Mouse (Mus musculus) right cerebral cortex, postnatal 25 days (tissue): ENCODE measurements at regions not wholly inside any gene's neighbourhood (a gene's known extent, or its start where the extent isn't known, plus 50 kb on each side); places are given as distances from the start of the nearest gene placed in this dataset.
A peak's percentile ranks its signal among the peaks of the same experiment; 100 is the strongest.

ENCODE experiments used
- DNase-seq: peaks from one replicate; pipeline ENCODE4 v3.0.0; 2022

DNA sequence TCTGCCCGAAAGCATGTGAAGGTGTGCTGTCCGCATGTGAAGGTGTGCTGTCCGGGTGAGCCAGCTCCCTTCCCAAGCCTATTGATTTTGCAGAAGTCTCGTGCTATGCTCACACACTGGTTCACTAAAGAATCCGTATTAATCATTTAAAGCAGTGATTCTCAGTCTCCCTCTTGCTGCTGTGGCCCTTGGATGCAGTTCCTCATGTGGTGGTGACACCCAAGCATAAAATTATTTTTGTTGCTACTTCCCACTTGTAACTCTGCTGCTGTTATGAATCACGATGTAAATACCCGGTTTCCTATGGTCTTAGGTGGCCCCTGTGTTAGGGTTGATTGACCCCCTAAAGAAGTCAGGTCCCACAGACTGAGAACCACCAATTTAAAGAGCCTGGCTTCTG is 55.7 kb upstream of the Emb start:
- no peak for DNase-seq

DNA sequence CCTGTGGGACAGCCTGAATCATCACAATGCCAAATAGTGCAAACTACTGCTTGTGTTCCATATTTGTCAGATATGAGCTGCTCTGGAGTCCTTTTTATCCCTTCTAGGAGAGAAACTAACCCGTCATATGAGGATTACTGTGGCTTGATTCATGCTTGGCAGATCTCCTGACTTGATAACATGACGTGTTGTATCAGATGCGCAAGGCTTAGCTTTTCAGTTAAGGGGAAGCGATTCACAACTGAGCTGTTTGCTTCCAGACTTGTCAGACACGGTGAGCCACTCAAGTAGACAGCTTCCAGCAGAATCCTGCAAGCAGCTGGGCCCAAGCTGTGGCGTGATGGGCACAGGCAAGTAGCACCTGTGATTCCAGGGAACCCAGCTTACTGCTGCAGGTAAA is 64.5 kb upstream of the Emb start:
- peak; percentile 5 for DNase-seq

DNA sequence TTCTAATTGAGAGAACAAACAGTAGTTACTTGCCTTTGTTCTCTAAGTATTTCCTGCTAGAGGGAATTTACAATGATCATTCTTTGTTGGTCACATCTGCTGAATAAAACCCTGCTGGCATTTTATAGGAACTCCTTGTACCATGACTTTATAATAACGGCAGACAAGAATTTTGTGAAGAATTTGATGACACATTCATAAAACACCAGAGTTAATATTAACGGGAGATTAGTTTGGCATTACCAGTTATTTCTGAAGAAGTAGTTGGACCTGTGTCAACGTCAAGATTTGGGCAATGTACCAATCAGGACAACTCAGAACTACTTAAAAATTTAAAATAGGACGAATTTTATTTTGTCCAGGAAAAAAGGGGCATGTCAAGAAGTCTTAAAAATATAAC is 65.1 kb upstream of the Emb start:
- no peak for DNase-seq

DNA sequence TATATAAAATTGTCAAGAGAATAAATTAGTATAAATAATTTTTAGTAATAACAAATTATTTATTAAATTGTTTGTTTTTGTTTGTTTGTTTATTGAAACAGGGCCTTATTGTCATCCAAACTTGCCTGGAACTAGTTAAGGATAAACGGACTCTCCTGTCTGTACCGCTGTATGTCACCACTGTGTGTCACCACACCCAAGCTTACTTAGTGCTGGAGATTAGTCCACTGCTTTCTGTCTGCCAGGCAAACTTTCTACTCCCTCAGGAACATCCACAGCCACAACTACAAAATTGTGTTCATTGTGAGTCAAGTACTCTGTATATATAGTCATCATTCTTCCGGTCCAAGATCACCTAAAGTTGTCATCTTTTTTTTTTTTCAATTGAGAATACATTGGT is 74.0 kb upstream of the Emb start:
- no peak for DNase-seq

DNA sequence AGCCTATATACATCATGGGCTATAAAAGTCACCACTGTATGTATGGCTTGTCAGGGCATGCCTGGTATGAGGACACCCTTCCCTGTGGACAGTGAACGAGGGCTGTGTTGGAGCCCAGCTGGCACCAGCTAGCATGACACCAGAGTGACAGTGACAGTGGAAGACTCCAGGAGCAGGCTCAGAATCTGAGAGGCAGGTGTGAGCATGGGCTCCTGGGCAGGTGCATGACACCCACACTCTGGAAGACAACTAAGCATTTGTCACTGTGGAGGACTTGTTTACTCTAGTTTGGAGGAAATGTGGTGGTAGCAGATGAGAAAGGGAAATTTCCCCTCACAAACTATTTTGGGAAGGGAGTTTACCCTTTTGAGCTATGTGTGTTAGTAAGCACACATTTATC is 76.2 kb upstream of the Emb start:
- DNase-seq = no peak

DNA sequence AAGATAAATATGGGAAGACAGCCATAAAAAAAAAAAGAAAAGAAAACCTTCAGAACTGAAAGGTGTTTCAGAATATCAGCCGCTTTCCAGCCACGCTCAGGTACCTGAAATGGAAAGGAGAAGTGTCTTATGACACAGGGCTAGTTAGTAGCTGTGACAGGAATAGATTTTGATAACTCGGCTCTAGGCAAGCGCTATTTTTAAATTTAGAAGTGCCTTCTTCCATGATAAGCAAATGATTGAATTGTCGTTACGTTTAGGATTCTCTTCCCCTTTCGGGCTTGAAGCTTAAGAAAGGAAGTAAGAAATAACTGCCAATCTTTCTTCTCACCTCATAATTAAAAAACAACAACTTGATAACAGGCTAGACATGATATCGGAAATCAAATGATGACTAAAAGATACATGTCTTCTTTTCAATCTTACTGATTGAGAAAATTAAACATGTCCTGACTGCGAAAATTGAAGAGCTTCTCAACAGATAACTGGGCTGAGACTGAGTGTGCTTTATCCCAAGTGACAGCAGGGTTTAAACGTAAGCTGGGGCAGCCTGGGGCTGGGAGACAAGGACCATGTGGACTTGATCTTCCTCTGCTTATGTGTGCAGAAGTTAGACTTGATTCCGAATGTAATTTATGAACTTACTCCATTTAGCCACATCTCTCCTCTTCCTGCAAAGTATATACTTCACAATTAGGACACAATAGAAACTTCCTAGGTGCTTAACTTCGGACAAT is 80.4 kb upstream of the Emb start:
- DNase-seq = no peak

DNA sequence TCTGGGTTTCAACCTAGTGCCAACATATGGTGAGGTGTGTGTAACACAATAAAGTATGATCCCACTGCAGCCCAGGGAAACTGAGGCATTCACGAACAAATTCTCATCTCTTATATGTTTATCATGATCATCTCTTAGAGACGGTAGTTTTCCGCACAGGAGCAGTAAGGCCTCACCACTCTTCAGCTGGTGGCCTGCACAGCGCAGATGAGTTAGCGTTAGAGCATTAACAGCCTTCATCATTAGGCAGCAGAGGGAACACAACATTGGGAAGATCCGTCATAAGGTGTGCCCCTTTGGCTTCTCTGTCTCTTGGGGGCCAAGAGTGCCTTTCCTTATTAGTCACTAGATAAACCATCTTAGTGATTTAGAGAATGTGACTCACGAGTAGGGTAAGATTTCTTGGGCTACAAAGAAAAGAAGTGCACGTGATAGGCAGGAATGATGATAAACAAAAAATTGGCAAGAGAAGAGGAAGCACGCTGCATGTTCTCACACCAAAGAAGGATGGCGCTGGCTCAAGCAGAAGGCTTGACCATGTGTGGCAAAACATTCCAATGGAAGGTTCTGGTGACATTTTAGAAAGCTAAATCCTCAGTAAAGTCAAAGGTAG is 81.1 kb upstream of the Emb start:
- DNase-seq = no peak

DNA sequence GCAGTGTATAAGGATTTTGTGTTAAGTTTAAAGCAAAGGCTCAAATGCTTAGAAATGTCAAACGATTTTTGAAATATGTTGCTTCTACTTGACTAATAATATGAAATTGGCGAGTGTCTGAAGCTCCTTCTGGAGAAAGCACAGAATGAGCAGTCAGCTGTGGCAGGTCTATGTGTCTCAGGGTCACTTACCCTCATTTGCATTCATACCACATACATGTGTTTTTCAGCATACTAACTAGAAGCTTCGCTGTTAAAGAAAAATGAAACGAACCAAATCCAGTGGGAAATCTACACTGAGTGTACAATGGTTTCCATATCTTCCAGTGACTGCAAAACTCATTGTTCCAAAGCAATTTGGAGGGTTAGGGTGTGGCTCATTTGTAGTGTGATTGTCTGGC is 88.7 kb upstream of the Emb start:
- no peak for DNase-seq

DNA sequence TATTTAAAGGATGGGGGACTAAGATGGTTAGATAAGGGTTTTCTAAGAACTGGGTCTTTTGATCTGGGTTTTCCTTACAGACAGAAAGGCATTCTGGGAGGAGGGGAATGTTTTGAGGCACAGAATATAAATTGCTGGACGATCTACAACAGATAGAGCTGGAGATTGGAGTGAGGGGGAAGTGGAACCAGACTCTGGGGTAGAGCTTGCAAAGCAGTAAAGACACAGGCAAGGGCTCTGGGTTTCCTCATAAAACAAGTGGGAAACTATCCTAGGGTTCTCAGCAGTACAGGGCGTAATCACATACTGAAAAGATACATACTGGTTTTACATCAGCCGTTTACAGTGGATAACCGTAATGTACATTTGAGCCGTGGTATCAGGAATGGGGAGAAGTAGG is 89.5 kb upstream of the Parp8 start:
- no peak for DNase-seq

DNA sequence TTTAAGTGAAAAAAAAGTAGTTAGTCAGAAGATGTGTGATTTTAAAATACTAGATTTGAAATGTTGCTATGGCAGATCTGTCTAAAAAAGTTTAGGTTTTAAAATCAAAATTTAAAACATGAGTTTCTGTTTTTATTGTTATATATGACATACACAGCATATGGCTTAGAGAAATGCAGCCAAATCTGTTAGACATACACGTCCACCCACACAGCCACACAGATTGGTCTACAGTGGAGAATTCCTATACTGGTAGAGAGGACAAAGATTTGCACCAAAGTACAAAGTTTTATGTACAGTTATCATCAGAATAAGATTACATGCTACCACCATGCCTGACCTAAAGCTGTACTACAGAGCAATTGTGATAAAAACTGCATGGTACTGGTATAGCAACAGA is 87.1 kb upstream of the Parp8 start:
- no peak for DNase-seq

DNA sequence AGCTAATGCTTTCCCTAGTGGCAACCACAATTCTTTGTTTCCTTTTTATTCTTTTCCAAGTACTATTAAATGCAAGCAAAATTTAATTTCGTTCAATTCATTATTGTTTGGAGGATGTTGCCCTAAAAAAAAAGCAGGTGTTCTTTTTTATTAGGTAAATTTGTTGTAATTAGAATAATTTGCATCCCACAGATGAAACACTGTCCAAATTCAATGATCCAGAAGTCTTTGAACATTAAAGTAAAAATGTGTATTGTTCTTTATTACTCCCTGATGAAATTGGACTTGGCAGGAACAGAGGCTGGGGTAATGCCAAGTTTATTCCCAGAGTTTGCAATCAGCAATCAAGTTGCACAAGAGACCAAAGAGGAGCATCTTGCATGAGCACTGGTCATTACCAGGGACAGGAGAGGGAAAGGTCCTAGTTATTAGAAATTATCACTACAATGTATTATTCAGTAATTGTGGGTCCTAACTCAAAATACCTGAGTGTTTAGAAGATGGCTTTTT is 79.9 kb upstream of the Parp8 start:
- DNase-seq = no peak

DNA sequence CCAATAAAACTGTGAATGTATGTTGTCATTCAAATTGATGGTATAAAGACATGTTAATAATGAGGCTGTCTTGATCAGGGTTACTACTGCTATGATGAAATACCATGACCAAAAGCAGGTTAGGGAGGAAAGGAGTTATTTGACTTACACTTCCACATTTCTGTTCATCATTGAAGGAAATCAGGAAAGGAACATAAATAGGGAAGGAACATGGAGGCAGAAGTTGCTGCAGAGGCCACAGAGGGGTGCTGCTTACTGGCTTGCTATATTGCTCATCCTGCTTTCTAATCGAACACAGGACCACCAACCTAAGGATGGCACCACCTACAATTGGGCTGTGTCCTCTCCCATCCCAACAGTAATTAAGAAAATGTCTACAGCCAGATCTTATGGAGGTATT is 69.4 kb upstream of the Parp8 start:
- DNase-seq = no peak

DNA sequence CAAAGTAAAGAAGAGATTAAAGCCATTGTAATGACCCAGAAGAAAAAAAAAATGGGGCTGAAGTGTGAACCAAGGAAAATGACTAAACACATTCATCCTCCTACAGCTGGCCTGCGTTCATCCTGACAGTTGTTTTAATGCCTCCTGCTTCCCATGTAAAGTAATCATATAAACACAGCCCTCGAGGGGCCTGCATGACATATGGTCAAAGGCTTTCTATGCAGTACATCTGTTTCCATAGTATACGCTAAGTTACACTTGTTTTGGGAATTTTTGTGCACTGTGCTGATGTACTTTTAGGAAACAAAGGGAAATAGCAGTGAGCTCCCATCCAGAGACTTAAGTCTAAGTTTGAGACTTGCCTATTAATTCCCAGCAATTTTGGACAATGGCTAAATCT is 63.3 kb upstream of the Parp8 start:
- DNase-seq = no peak

DNA sequence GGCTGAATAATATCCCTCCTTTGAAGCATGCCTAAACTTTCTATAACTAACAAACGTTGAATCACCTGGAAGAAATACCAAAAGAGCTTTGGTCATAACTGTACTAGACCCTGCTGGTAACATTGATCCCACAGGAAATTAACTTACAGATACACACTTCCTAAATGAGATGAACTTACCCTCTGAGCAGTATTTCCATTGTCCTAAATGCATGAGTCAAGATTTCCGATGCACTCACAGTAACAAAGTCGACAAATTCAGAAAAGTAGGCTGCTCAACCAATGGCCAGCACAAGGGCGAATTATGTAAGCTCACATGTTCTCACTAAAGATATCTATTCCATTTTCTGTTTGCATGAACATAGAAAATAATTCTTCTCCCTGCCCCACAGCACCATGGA is 57.4 kb upstream of the Parp8 start:
- DNase-seq = no peak

DNA sequence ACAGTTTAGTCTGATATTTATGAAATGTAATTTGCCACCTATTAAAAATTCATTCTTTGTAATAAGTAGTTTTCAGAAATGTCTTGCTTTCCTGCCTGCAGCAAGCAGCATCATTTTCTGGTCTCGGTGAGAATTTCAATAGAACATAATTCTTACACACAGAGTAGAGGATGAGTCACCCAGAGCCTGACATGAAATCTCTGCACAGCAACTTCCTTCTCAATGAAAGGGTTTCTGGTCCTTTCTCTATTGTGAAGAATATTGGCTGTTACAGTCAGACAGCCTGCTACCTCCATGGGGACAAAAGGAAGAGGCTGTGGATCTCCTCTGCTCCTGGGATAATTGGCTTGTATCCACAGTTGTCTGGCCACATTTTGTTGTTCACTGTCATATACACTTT is 54.0 kb upstream of the Parp8 start:
- DNase-seq = no peak
